Mouse (Mus musculus) v-Abl transformed pro-B cells (cell line): ENCODE data around the gene Slco1a5.
"Not testable (repeated sequence)": the region's sequence is repeated elsewhere in the genome, so short reads cannot be mapped to it uniquely, and the experiment has no call there.

Experiments
- in situ Hi-C, 2 experiments: fragments of 400-800 bp; cut with MboI; formaldehyde crosslinking; loops; one replicate each; pipeline ENCODE4 v1.15.1; 2025; ENCODE audit not compliant: unreplicated experiment in 2 of 2

Gene Slco1a5

DNA sequence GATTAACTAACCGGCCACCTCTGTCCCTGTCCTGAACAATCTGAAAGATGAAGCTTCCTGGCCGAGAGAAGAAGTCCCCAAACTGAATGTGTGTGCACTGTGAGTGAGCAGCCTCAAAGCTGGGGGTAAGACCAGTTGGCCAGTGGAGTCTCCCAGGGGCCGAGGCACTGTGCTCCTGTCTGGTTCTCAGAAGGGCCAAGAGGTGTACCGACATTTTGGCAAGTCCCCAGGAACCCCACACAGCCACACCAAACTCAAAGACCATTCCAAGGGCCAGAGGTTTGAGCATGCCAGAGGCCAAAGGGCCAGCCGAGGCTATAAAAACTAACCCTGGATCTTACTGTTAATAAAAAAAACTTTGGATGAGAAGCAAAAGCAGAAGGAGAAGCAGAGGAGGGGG is 8.5 kb downstream of the Slco1a5 start:
- in situ Hi-C loops = no loop called here

GRCm38 (mm10) chr6:142305076-142305475 is 17.7 kb downstream of the Slco1a5 start:
- in situ Hi-C loops = no loop called here

DNA sequence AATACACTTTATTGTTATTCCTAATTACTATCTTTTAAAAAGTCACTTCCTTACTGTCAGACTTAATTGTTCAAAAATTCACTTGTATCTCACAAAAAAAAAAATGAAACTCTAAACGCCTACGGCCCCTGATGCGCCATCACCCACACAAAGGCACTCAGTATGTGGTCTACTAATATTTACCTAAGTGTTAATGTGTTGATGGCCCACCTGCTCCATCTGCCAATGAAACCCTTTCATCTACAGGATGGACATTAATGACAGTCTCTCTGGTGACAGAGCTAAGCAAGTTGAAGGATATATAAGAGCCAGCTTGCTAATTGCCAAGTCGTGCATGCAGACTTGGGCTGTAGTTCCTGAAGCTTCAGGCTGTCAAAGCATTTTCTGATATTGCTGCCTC is 24.7 kb downstream of the Slco1a5 start, which contains the start of gene Iapp:
Gene Iapp (plus strand): TSS at position 326 of the 400 bp plus-strand sequence.
- in situ Hi-C loops = no loop called here

DNA sequence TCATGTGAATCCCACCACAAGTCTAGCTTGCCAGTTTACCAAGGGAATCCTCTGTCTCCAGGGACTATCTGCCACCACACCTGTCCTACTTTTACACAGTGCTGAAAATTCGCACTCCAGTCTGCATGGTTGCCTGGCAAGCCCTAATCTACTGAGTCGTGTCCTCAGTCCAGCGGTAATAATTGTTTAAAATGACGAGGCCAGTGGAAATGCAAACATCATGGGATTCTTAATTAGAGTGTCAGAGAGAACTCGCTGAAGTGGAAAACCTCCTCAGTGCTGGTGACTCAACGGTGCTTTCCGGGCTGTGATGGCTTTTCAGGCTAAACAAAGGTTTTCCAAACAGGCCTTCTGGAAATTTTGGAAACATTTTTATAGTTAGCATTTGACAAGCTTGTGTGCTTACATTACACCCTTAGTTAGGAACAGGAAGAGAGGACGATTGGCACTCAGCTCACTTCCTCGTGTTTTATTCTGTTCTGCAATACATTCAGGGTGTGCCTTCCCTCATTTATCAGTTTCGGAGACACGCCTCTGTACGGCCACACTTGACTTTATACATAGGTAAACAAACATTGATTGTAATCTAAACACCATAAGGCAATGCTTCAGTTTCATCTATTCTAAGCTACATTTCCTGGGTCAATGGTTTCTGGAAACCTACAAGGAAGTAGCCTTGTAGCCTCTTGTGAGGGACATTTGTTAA is 33.2 kb downstream of the Slco1a5 start:
- in situ Hi-C loops = no loop called here

DNA sequence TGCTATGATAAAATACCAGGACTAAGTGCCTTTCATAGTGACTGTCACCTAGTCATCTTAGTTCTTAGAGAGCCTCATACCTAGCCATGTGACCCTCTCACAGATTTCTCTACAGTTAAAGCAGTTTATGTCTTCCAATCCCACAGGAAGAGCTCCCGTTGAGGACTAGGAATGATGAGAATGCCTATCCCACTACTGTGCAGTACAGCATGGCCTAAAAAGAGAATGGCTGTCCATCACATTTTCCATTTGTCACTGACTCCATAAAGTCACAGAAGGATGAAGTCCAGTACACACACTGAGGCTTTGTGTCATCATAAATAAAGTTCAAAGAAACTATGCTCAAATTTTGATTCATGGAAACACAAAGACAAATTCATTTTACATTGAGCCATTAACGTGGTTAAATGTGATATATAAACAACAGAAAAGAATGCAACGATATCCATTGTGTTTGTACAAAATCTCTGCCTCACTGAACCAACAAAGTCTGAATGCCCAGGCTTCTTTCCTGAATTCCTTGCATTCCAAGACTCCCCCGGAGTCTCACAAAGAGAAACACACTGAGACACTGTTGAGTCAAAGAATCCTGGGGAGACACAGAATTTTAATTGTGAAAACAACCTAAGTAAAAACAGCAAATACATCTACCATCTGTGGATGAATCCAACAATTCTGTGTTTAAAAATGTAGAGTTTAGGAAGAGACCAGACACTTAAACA is 46.9 kb downstream of the Slco1a5 start:
- in situ Hi-C loops = no loop called here

DNA sequence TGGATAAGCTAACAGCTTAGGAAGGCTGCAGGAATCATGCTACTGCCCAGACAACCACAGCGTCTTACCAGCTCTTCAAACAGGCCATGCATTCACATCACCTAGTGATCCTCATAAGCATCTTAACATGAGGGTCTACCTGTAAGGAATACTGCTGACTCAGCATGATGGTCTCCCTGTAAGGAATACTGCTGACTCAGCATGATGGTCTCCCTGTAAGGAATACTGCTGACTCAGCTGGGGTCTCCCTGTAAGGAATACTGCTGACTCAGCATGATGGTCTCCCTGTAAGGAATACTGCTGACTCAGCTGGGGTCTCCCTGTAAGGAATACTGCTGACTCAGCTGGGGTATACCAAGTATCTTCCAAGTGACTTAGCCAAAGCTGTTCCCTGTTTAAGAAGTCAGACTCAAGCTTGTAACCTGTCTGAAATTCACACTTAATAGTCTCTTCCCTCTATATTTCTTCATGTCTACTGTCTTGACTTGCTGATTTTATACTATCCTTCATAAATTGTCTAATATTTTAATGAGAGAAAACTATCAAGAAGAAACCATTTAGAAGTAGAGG is 72.0 kb downstream of the Slco1a5 start:
- in situ Hi-C loops = not testable (repeated sequence)

- in situ Hi-C loops = no loop called here
Measured at GRCm38 (mm10) chr6:142245065-142245464, 77.7 kb downstream of the Slco1a5 start.

GRCm38 (mm10) chr6:142239468-142239867 is 83.3 kb downstream of the Slco1a5 start:
- in situ Hi-C loops = no loop called here

GRCm38 (mm10) chr6:142220138-142220537 is 102.6 kb downstream of the Slco1a5 start:
- in situ Hi-C loops = no loop called here

DNA sequence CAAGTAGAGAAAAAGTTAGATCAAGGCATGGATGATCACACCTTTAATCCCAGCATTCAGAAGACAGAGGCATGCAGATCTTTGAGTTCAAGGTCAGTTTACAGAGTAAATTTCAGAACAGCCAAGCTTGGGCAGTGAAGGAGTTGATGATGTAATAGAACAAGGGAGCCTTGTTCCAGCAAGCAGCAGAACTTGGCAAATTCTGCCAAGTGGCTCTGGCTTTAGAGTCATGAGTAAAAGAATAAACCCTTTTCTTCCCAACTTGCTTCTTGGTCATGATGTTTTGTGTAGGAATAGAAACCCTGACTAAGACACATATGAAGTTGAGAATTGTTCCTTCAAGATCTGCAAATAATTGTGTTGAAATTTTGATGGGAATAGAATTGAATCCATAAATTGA is 111.0 kb downstream of the Slco1a5 start:
- in situ Hi-C loops = no loop called here

- in situ Hi-C loops = no loop called here
Measured at GRCm38 (mm10) chr6:142209749-142210148, 113.0 kb downstream of the Slco1a5 start.

DNA sequence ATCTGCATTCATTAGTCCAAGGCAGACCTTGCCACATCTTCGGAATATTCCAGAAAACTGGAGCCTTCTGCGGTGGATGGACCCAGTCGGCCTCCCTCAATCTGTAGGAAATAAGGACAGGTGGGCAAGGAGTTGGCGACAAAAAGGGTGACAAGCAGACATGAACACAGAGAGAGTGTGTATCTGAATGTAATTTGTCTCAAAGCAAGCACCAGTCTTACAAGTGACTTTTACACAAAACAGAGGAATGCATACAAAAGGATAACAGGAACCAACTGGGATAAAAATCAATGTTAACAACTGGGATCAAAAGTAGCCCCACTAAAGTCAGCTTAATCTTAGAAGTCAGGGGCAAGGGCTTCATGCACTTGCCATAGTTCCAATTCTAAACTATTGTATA is 114.4 kb downstream of the Slco1a5 start, which contains the start of gene Slco1a6:
Gene Slco1a6 (minus strand): TSS at position 101 of the 400 bp plus-strand sequence.
- in situ Hi-C loops = no loop called here

DNA sequence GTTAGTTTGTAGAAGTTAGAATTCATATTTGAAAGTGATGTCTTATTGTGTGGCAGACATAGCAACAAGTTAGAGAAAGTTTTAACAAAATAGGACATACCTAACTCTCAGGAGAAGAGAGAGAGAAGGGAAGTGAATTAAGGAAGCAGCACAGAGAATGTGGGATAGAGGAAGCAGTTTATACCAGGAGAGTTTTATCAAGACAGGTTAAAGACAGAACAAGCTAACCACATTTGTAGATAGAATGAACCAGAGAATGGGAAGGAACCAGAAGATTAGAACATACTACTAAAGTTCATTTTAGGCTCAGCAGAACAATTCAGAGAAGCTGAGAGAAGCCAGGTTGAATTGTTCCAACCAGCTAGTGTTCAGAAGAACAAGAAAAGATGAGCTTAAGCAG is 122.3 kb downstream of the Slco1a5 start:
- in situ Hi-C loops = no loop called here

- in situ Hi-C loops = no loop called here
Measured at GRCm38 (mm10) chr6:142194245-142194644, 128.5 kb downstream of the Slco1a5 start.

DNA sequence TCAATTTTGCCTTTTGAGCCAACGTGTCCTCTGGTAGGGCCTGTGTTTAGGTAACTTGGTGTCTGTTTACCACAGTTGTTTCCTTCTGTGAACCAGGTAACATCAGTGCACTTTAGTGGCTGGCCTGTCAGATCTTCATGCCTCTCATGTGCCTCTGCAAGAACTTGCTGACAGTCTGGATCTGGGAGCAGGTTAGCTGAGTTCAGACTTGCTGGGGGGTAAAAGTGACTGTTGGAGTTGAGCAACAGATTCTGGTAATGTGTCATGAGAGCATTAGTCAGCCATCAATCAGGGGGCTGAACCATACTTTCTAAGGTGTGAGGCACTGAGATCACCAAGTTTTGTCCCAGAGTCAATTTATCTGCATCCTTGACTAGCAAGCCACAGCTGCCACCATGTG is 130.8 kb downstream of the Slco1a5 start:
- in situ Hi-C loops = no loop called here

- in situ Hi-C loops = no loop called here
Measured at GRCm38 (mm10) chr6:142187426-142187825, 135.4 kb downstream of the Slco1a5 start.

DNA sequence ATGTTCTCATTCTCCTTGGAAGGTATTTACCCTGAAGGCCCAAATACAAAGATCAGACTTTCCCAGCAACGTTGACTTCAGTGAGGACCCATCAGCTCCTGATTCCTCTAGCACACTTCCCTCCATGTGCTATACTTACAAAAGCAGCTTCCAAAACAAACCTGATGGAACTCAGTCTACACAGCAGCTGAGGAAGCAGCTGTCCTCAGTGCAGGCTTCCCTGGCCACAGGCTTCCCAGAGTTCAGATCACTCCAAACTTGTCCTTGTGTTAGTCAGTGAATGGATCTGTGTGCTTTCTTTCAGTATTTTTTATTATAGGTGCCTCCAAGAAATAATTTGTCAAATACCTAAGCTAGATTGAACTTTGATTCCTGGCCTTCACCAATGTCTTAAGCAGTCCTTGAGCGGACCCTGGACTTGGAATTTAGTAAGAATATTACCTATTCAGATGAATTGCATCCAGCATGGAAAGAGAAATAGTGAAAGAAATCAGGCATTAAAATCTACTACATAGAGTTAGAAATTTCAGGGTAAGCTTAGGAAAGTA is 136.8 kb downstream of the Slco1a5 start:
- in situ Hi-C loops = no loop called here
